Mouse (Mus musculus) liver, embryonic 14.5 days (tissue): Measurements from ENCODE around the gene Aven. TPM values are rescaled to one million over a fixed set of nuclear protein-coding genes. Genes with fewer than 3 reads are reported as not detected.

Source experiments
- ATAC-seq: fragments of 200-750 bp; cut with Nextera tagmentation; 2 replicates; pipeline ENCODE4 v1.8.0; 2017; ENCODE audit warnings: moderate number of reproducible peaks, mild to moderate bottlenecking, moderate library complexity; ENCODE audit not compliant: insufficient read depth
- DNase-seq, 3 experiments: peaks; one replicate each; pipeline ENCODE4 v3.0.0-alpha.2; 2012 to 2013; ENCODE audit warnings: low read depth in 3 of 3, low spot score in 3 of 3
- H3K27ac ChIP-seq: fragments of 300-500 bp; sonication (generic); 2 replicates; pipeline ENCODE4 v1.5.1; 2014; ENCODE audit warnings: moderate library complexity, mild to moderate bottlenecking, control low read depth, inconsistent platforms
- H3K27me3 ChIP-seq: fragments of 300-500 bp; sonication (generic); 2 replicates; pipeline ENCODE4 v1.6.1; 2014; ENCODE audit warnings: mild to moderate bottlenecking, low read length, moderate library complexity; ENCODE audit not compliant: control insufficient read depth, insufficient read depth
- H3K36me3 ChIP-seq: fragments of 300-500 bp; sonication (generic); replicated peaks from 2 replicates; pipeline ENCODE4 v1.6.1; 2014; ENCODE audit warnings: low read depth; ENCODE audit not compliant: control insufficient read depth, insufficient read depth
- H3K4me1 ChIP-seq, 2 experiments: fragments of 200-500 bp in 1 of 2; fragments of 300-500 bp in 1 of 2; sonication (generic) in 1 of 2; replicated peaks; 2 replicates each; pipeline ENCODE4 v1.6.1; 2012 to 2014; ENCODE audit warnings: antibody characterized with exemption in 1 of 2, inconsistent platforms in 1 of 2, low read length in 1 of 2; ENCODE audit not compliant: control insufficient read depth in 2 of 2, insufficient read depth in 2 of 2
- H3K4me2 ChIP-seq: fragments of 300-500 bp; sonication (generic); 2 replicates; pipeline ENCODE4 v1.6.1; 2014; ENCODE audit warnings: low read depth, mild to moderate bottlenecking, control low read depth, moderate library complexity
- H3K4me3 ChIP-seq, 2 experiments: fragments of 200-500 bp in 1 of 2; fragments of 300-500 bp in 1 of 2; sonication (generic) in 1 of 2; 2 replicates each; pipeline ENCODE4 v1.5.1; 2012 to 2014; ENCODE audit warnings: low read depth in 2 of 2, low read length in 2 of 2, mild to moderate bottlenecking in 2 of 2, control low read depth in 1 of 2, inconsistent platforms in 1 of 2, moderate library complexity in 1 of 2; ENCODE audit not compliant: insufficient read depth in 1 of 2
- H3K9ac ChIP-seq: fragments of 300-500 bp; sonication (generic); replicated peaks from 2 replicates; pipeline ENCODE4 v1.6.1; 2014; ENCODE audit warnings: mild to moderate bottlenecking, control low read depth, moderate library complexity
- H3K9me3 ChIP-seq: fragments of 300-500 bp; sonication (generic); 2 replicates; pipeline ENCODE4 v1.6.1; 2016; ENCODE audit warnings: low read length, mixed read lengths; ENCODE audit not compliant: control insufficient read depth
- CTCF ChIP-seq: IDR thresholded peaks from 2 replicates; pipeline ENCODE4 v1.5.1; 2016; ENCODE audit warnings: antibody characterized with exemption, low read depth, control low read depth
- EP300 ChIP-seq: IDR thresholded peaks from 2 replicates; pipeline ENCODE4 v1.6.1; 2016; ENCODE audit warnings: antibody characterized with exemption, low read depth
- WGBS: fragments of 180-500 bp; shearing (Covaris S2); extraction: QIAGEN DNeasy Blood & Tissue Kit; methylation state at CpG from one replicate; pipeline ENCODE4 v1.1.7; 2014; ENCODE audit not compliant: insufficient replicate concordance; 5-methylcytosine and 5-hydroxymethylcytosine counted together
- polyA plus RNA-seq, 2 experiments: library from polyadenylated mRNA; depleted of rRNA in 1 of 2; stranded (reverse) in 1 of 2; unstranded in 1 of 2; fragments of >200 nt; fragmentation: Nextera tagmentation in 1 of 2; extraction: Ambion mirVana in 1 of 2; gene quantifications; 2 replicates each; pipeline versions ENCODE4 v1.2.1 to v1.2.3; 2012 to 2014

Aven gene
- polyA plus RNA-seq, 2 experiments, result 5.9 to 8.6 TPM

DNA sequence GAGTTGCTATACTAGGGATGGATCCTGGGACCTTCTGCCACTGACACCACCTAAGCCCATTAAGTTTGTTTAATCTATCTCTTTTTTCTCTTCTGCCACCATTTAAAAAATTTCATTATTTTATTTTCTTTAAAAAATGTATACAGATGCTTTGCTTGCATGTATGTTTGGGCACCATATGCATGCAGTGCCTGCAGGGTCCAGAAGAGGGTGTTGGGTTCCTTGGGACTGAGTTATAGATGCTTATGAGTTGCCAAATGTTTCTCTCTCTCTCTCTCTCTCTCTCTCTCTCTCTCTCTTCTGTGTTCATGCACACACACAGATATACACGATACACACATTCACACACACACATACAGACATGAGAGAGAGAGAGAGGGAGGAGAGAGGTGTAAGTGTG lies 20.3 kb downstream of the Aven start:
- ATAC-seq, result no peak
- DNase-seq, result no peak

GRCm38 (mm10) chr2:112516728-112517127 lies 24.0 kb downstream of the Aven start:
- Histone ChIP-seq H3K4me2 (no peak overlapping the region), H3K27me3 (no peaks in the 10 kb centered on the region), H3K9ac (no peak overlapping the region), H3K4me1 (no peaks in the 10 kb centered on the region; a peak in 1 of 4 replicates), H3K27ac (no peak overlapping the region), H3K36me3 (no peaks in the 10 kb centered on the region), H3K9me3 (no peaks in the 10 kb centered on the region), H3K4me3 (no peak overlapping the region)
- WGBS, result 57% methylated on average over 3 of the region's 3 CpGs
- no peak for TF ChIP-seq CTCF
- ATAC-seq (no peak), DNase-seq (no peak)

More for the DNA sequence above, 20.3 kb downstream of the Aven start:
- H3K4me2 ChIP-seq, result no peak overlapping the region
- no peak overlapping the region for H3K27ac ChIP-seq
- TF ChIP-seq CTCF, result peak; percentile 28; the same call in 1 of the 2 replicates
- no peak for TF ChIP-seq EP300
- WGBS, result 82% methylated on average over 1 of the region's 1 CpGs
- no peaks in the 10 kb centered on the region for H3K27me3 ChIP-seq
- no peak overlapping the region for H3K4me3 ChIP-seq
- no peaks in the 10 kb centered on the region for H3K9me3 ChIP-seq
- no peak overlapping the region for H3K9ac ChIP-seq
- H3K36me3 ChIP-seq, result no peaks in the 10 kb centered on the region
- H3K4me1 ChIP-seq, result peaks cover 8 to 24% of the 10 kb centered on the region in 2 experiments

DNA sequence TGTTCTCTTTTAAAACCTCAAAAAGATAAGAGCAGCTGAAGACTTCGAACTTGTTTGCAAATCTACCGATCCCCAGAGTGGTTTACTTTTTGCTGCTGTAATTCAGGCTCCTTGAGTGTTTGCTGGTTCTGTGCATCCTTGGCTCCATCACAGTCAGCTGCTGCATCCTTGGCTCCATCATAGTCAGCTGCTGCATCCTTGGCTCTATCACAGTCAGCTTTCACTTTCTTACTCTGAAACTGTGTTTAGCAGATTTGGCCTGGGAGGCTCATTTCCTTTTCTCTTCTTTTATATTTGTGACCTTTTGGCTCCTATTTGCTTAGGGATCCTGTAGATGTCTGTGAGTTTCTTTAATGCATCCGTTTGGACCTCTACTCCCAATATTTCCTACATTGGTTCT lies 24.5 kb downstream of the Aven start:
- DNase-seq, result no peak
- no peaks in the 10 kb centered on the region for H3K9me3 ChIP-seq
- H3K4me1 ChIP-seq, result no peaks in the 10 kb centered on the region; a peak in 1 of 4 replicates
- H3K36me3 ChIP-seq, result no peaks in the 10 kb centered on the region
- H3K4me2 ChIP-seq, result no peak overlapping the region
- no peak overlapping the region for H3K9ac ChIP-seq
- TF ChIP-seq EP300, result no peak
- no peak for TF ChIP-seq CTCF
- WGBS, result 56% methylated on average over 3 of the region's 3 CpGs
- H3K27me3 ChIP-seq, result no peaks in the 10 kb centered on the region
- H3K4me3 ChIP-seq, result no peak overlapping the region
- H3K27ac ChIP-seq, result no peak overlapping the region
- no peak for ATAC-seq

DNA sequence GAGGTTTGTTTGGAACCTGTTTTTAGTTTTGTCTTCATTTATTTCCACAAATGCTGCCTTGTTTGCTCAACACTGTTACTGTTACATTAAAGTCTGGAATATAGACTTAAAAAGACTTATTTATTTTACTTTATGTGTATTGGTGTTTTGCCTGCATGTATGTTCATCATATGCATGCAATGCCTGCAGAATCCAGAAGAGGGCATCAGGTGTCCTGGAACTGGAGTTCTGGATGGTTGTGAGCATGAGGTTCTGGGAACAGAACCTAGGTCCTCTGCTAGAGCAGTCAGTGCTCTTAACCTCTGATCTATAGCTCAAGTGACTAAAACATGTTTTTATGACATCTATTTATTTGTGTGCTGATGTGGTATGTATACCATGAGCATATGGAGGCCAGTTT lies 25.8 kb downstream of the Aven start:
- Histone ChIP-seq H3K27me3 (no peaks in the 10 kb centered on the region), H3K9ac (no peak overlapping the region), H3K4me3 (no peak overlapping the region), H3K27ac (no peak overlapping the region), H3K4me1 (no peaks in the 10 kb centered on the region), H3K9me3 (no peaks in the 10 kb centered on the region), H3K36me3 (no peaks in the 10 kb centered on the region), H3K4me2 (no peak overlapping the region)
- TF ChIP-seq EP300 (no peak), CTCF (peak; percentile 40)
- no peak for ATAC-seq
- no peak for DNase-seq

GRCm38 (mm10) chr2:112520526-112521482 lies 28.0 kb downstream of the Aven start:
- Histone ChIP-seq H3K4me1 (no peaks in the 10 kb centered on the region), H3K9me3 (no peaks in the 10 kb centered on the region), H3K36me3 (no peaks in the 10 kb centered on the region), H3K27me3 (no peaks in the 10 kb centered on the region), H3K4me3 (no peak overlapping the region), H3K27ac (no peak overlapping the region), H3K9ac (no peak overlapping the region), H3K4me2 (no peak overlapping the region)
- 63% methylated on average over 4 of the region's 4 CpGs for WGBS
- TF ChIP-seq CTCF, result peak; percentile 31; the same call in 1 of the 2 replicates
- TF ChIP-seq EP300, result no peak
- DNase-seq, result no peak
- no peak for ATAC-seq
